ENCODE assay signal across 27 mouse cellular contexts in genomic region chr6:50562421-50562820, GRCm38 (mm10). TPM values are rescaled to one million over a fixed set of nuclear protein-coding genes. Genes with fewer than 3 reads are reported as not detected.
A peak's percentile ranks its signal among the peaks of the same experiment; 100 is the strongest.
DNase-seq lines count a peak whose midpoint lies in the region; ATAC-seq and TF ChIP-seq lines count a peak whose summit lies in the region.
"Had no signal": no experiment of that assay in that cellular context is flagged by ENCODE, and none has a peak within 500 bp of the region (broad histone marks: within the 10 kb centered on the region; RNA-seq: fewer than 3 reads in every experiment).

No protein-coding gene starts in this region.

- H3K4me3 ChIP-seq in left cerebral cortex, adult 2 months: no peak overlapping the region
- H3K4me3 ChIP-seq: embryonic facial prominence, embryonic 12.5 days; embryonic facial prominence, embryonic 15.5 days; gastrocnemius, adult 2 months; heart, adult 2 months; heart, embryonic 10.5 days; heart, embryonic 13.5 days; hindbrain, embryonic 12.5 days; hindbrain, embryonic 15.5 days had no signal

- H3K27ac ChIP-seq in left cerebral cortex, adult 2 months: no peak overlapping the region
- H3K27ac ChIP-seq: embryonic facial prominence, embryonic 12.5 days; embryonic facial prominence, embryonic 15.5 days; gastrocnemius, adult 2 months; heart, adult 2 months; heart, embryonic 10.5 days; heart, embryonic 13.5 days; hindbrain, embryonic 12.5 days; hindbrain, embryonic 15.5 days had no signal

- intact Hi-C loops in left cerebral cortex, postnatal 14 days (cut with DNase I): no loop called here
- intact Hi-C loops in left cerebral cortex, adult 2 months (cut with DNase I): no loop called here

- peak; percentile 31 for ATAC-seq in frontal cortex, adult (ENCODE audit: low TSS enrichment)
- ATAC-seq: forebrain, embryonic 14.5 days; Patski had no signal

- TF ChIP-seq CTCF in left cerebral cortex, adult 2 months (IDR thresholded peaks at IDR 0.05): no peak

- no peak for DNase-seq in frontal cortex, postnatal 10 days (ENCODE audit: low spot score in 2 of 2)
- peak; percentile 27 to 28 for DNase-seq in left cerebral cortex, postnatal 14 days (ENCODE audit: low spot score in 2 of 2)
- no peak for DNase-seq in left cerebral cortex, adult 2 months (ENCODE audit: extremely low spot score in 1 of 2, low spot score in 2 of 2)
- DNase-seq in right cerebral cortex, adult 2 months (ENCODE audit: low spot score in 2 of 2): peak; percentile 24 to 47
- DNase-seq in right cerebral cortex, postnatal 25 days: no peak
- DNase-seq in telencephalon, adult 2 months (ENCODE audit: low read depth, low spot score): peak; percentile 64
- no peak for DNase-seq in gastrocnemius, adult 8-10 months (ENCODE audit: low spot score in 2 of 2)
- DNase-seq: adrenal gland, postnatal 10 days; adrenal gland, postnatal 36 days; B cell, adult 2 months; cerebellum, adult 11 months; cerebellum, adult 2 months; cerebellum, adult 9-11 months; cerebellum, postnatal 25 days; gastrocnemius, adult 2 months; gastrocnemius, postnatal 25 days; heart, adult 2 months had no signal

RNA-seq across cellular contexts. Expression of gene Cycs, which starts 3.9 kb away (rescaled TPM):
- total RNA-seq in left cerebral cortex, postnatal 14 days (2021): 10 to 100 TPM; 49.1 to 49.6 TPM
- 10 to 100 TPM; 45.1 to 48.0 TPM for total RNA-seq in left cerebral cortex, adult 2 months (2021)
- 10 to 100 TPM; 72.2 to 82.1 (median 74.0) TPM for total RNA-seq in gastrocnemius, adult 8-10 months (2022)

RNA-seq across cellular contexts. Expression of gene 4921507P07Rik, which starts 34.0 kb away (rescaled TPM):
- under 1 TPM; 0.59 to 0.62 TPM for total RNA-seq in left cerebral cortex, postnatal 14 days (2021)
- under 1 TPM; 0.42 to 0.57 TPM for total RNA-seq in left cerebral cortex, adult 2 months (2021)
- total RNA-seq in gastrocnemius, adult 8-10 months (2022): under 1 TPM; 0.49 to 0.78 (median 0.63) TPM
- total RNA-seq: CH12.LX had no signal

Comparison
In these comparisons a context has a peak if more than half of its experiments do, and no peak if none do; other contexts are left out.
1. DNase-seq: peak in left cerebral cortex, postnatal 14 days (2 of 2), right cerebral cortex, adult 2 months (2 of 2) and telencephalon, adult 2 months (single experiment); none in frontal cortex, postnatal 10 days (0 of 2), left cerebral cortex, adult 2 months (0 of 2), right cerebral cortex, postnatal 25 days (single experiment) and gastrocnemius, adult 8-10 months (0 of 2).